Mouse (Mus musculus): ENCODE measurements at regions not wholly inside any gene's neighbourhood (a gene's known extent, or its start where the extent isn't known, plus 50 kb on each side); places are given as distances from the start of the nearest gene placed in this dataset.
A peak's percentile ranks its signal among the peaks of the same experiment; 100 is the strongest.

GRCm38 (mm10) chr6:135433753-135434152 is 71.4 kb downstream of the Emp1 start:
- H3K4me1 ChIP-seq (ENCODE audit: control insufficient read depth, insufficient read depth, low read length), result no peaks in the 10 kb centered on the region
- no peak overlapping the region for H3K9ac ChIP-seq (ENCODE audit: low read length)
- no peak overlapping the region for H3K27ac ChIP-seq (ENCODE audit: low read depth, low read length)
- 0 out of 2 replicates have a peak, but pooled peaks cover 1% of the 10 kb centered on the region for H3K9me3 ChIP-seq (replicated peaks; ENCODE audit: control insufficient read depth, low read length)
- DNase-seq (ENCODE audit: low spot score), result no peak
- no peaks in the 10 kb centered on the region for H3K36me3 ChIP-seq (ENCODE audit: control insufficient read depth, insufficient read depth, low read length)
- ATAC-seq, result no peak
- no peak overlapping the region for H3K4me2 ChIP-seq (ENCODE audit: low read length)
- H3K27me3 ChIP-seq (replicated peaks; ENCODE audit: control insufficient read depth, insufficient read depth, low read length), result no peaks in the 10 kb centered on the region
- 92% methylated on average over 7 of the region's 7 CpGs for WGBS
- H3K4me3 ChIP-seq (ENCODE audit: low read depth, low read length), result no peak overlapping the region

GRCm38 (mm10) chr6:135436315-135436714 is 74.0 kb downstream of the Emp1 start:
- H3K4me3 ChIP-seq (ENCODE audit: low read depth, low read length), result no peak overlapping the region
- 87% methylated on average over 4 of the region's 4 CpGs for WGBS
- no peak for ATAC-seq

GRCm38 (mm10) chr6:135438271-135438670 is 75.9 kb downstream of the Emp1 start:
- H3K4me1 ChIP-seq (ENCODE audit: control insufficient read depth, insufficient read depth, low read length), result 0 out of 2 replicates have a peak, but pooled peaks cover 5% of the 10 kb centered on the region
- H3K36me3 ChIP-seq (ENCODE audit: control insufficient read depth, insufficient read depth, low read length), result no peaks in the 10 kb centered on the region
- H3K9ac ChIP-seq (ENCODE audit: low read length), result no peak overlapping the region
- H3K27me3 ChIP-seq (replicated peaks; ENCODE audit: control insufficient read depth, insufficient read depth, low read length), result no peaks in the 10 kb centered on the region
- H3K27ac ChIP-seq (ENCODE audit: low read depth, low read length), result no peak overlapping the region
- ATAC-seq (no peak), DNase-seq (ENCODE audit: low spot score) (no peak)
- no peak overlapping the region for H3K4me2 ChIP-seq (ENCODE audit: low read length)
- WGBS, result 97% methylated on average over 3 of the region's 3 CpGs
- H3K4me3 ChIP-seq (ENCODE audit: low read depth, low read length), result no peak overlapping the region
- H3K9me3 ChIP-seq (replicated peaks; ENCODE audit: control insufficient read depth, low read length), result 0 out of 2 replicates have a peak, but pooled peaks cover 4% of the 10 kb centered on the region

More at GRCm38 (mm10) chr6:135436315-135436714, 74.0 kb downstream of the Emp1 start:
- H3K9ac ChIP-seq (ENCODE audit: low read length), result no peak overlapping the region
- H3K4me1 ChIP-seq (ENCODE audit: control insufficient read depth, insufficient read depth, low read length), result 0 out of 2 replicates have a peak, but pooled peaks cover 2% of the 10 kb centered on the region
- H3K4me2 ChIP-seq (ENCODE audit: low read length), result no peak overlapping the region
- no peaks in the 10 kb centered on the region for H3K36me3 ChIP-seq (ENCODE audit: control insufficient read depth, insufficient read depth, low read length)
- H3K27me3 ChIP-seq (replicated peaks; ENCODE audit: control insufficient read depth, insufficient read depth, low read length), result no peaks in the 10 kb centered on the region
- DNase-seq (ENCODE audit: low spot score), result no peak
- H3K27ac ChIP-seq (ENCODE audit: low read depth, low read length), result no peak overlapping the region
- 0 out of 2 replicates have a peak, but pooled peaks cover 4% of the 10 kb centered on the region for H3K9me3 ChIP-seq (replicated peaks; ENCODE audit: control insufficient read depth, low read length)

- H3K9me3 ChIP-seq (replicated peaks; ENCODE audit: control insufficient read depth, low read length), result 0 out of 2 replicates have a peak, but pooled peaks cover 4% of the 10 kb centered on the region
- H3K27me3 ChIP-seq (replicated peaks; ENCODE audit: control insufficient read depth, insufficient read depth, low read length), result no peaks in the 10 kb centered on the region
- H3K4me2 ChIP-seq (ENCODE audit: low read length), result peak overlapping the region; percentile 14; the same call in 1 of the 2 replicates
- H3K4me3 ChIP-seq (ENCODE audit: low read depth, low read length), result no peak overlapping the region
- H3K4me1 ChIP-seq (ENCODE audit: control insufficient read depth, insufficient read depth, low read length), result peaks cover 11% of the 10 kb centered on the region; the same call in 1 of the 2 replicates
- H3K27ac ChIP-seq (ENCODE audit: low read depth, low read length), result peak overlapping the region; percentile 85
- no peak overlapping the region for H3K9ac ChIP-seq (ENCODE audit: low read length)
- peak; percentile 84 for ATAC-seq
- H3K36me3 ChIP-seq (ENCODE audit: control insufficient read depth, insufficient read depth, low read length), result no peaks in the 10 kb centered on the region
- WGBS, result 36% methylated on average over 11 of the region's 11 CpGs
- DNase-seq (ENCODE audit: low spot score), result peak; percentile 90
Measured at GRCm38 (mm10) chr6:135441126-135441871, 79.0 kb downstream of the Emp1 start.

GRCm38 (mm10) chr6:135444661-135445060 is 82.3 kb downstream of the Emp1 start:
- Histone ChIP-seq H3K27ac (ENCODE audit: low read depth, low read length) (peak overlapping the region; percentile 56; the same call in 1 of the 2 replicates), H3K4me3 (ENCODE audit: low read depth, low read length) (no peak overlapping the region), H3K36me3 (ENCODE audit: control insufficient read depth, insufficient read depth, low read length) (no peaks in the 10 kb centered on the region), H3K4me2 (ENCODE audit: low read length) (peak overlapping the region; percentile 37), H3K9me3 (replicated peaks; ENCODE audit: control insufficient read depth, low read length) (no peaks in the 10 kb centered on the region), H3K4me1 (ENCODE audit: control insufficient read depth, insufficient read depth, low read length) (peaks cover 11% of the 10 kb centered on the region; the same call in 1 of the 2 replicates), H3K27me3 (replicated peaks; ENCODE audit: control insufficient read depth, insufficient read depth, low read length) (no peaks in the 10 kb centered on the region), H3K9ac (ENCODE audit: low read length) (peak overlapping the region; percentile 54; the same call in 1 of the 2 replicates)
- 1% methylated on average over 11 of the region's 11 CpGs for WGBS
- peak; percentile 88 for ATAC-seq
- peak; percentile 94 for DNase-seq (ENCODE audit: low spot score)

GRCm38 (mm10) chr6:135445070-135445469 is 82.7 kb downstream of the Emp1 start:
- no peaks in the 10 kb centered on the region for H3K36me3 ChIP-seq (ENCODE audit: control insufficient read depth, insufficient read depth, low read length)
- no peaks in the 10 kb centered on the region for H3K27me3 ChIP-seq (replicated peaks; ENCODE audit: control insufficient read depth, insufficient read depth, low read length)
- peak overlapping the region; percentile 54; the same call in 1 of the 2 replicates for H3K9ac ChIP-seq (ENCODE audit: low read length)
- H3K9me3 ChIP-seq (replicated peaks; ENCODE audit: control insufficient read depth, low read length), result no peaks in the 10 kb centered on the region
- DNase-seq (ENCODE audit: low spot score) (no peak), ATAC-seq (peak; percentile 8; the same call in 1 of the 2 replicates)
- H3K4me1 ChIP-seq (ENCODE audit: control insufficient read depth, insufficient read depth, low read length), result peaks cover 11% of the 10 kb centered on the region; the same call in 1 of the 2 replicates
- WGBS, result 22% methylated on average over 8 of the region's 8 CpGs
- H3K4me2 ChIP-seq (ENCODE audit: low read length), result peak overlapping the region; percentile 37
- H3K4me3 ChIP-seq (ENCODE audit: low read depth, low read length), result no peak overlapping the region
- H3K27ac ChIP-seq (ENCODE audit: low read depth, low read length), result peak overlapping the region; percentile 56; the same call in 1 of the 2 replicates

- Histone ChIP-seq H3K36me3 (ENCODE audit: control insufficient read depth, insufficient read depth, low read length) (no peaks in the 10 kb centered on the region), H3K9me3 (replicated peaks; ENCODE audit: control insufficient read depth, low read length) (no peaks in the 10 kb centered on the region), H3K27me3 (replicated peaks; ENCODE audit: control insufficient read depth, insufficient read depth, low read length) (no peaks in the 10 kb centered on the region), H3K9ac (ENCODE audit: low read length) (no peak overlapping the region), H3K4me2 (ENCODE audit: low read length) (no peak overlapping the region), H3K4me3 (ENCODE audit: low read depth, low read length) (no peak overlapping the region), H3K4me1 (ENCODE audit: control insufficient read depth, insufficient read depth, low read length) (peaks cover 6% of the 10 kb centered on the region; the same call in 1 of the 2 replicates), H3K27ac (ENCODE audit: low read depth, low read length) (no peak overlapping the region)
- ATAC-seq, result no peak
- no peak for DNase-seq (ENCODE audit: low spot score)
- WGBS, result 79% methylated on average over 2 of the region's 2 CpGs
Measured at GRCm38 (mm10) chr6:135447801-135448200, 85.5 kb downstream of the Emp1 start.

- Histone ChIP-seq H3K27me3 (replicated peaks; ENCODE audit: control insufficient read depth, insufficient read depth, low read length) (no peaks in the 10 kb centered on the region), H3K27ac (ENCODE audit: low read depth, low read length) (no peak overlapping the region), H3K9me3 (replicated peaks; ENCODE audit: control insufficient read depth, low read length) (no peaks in the 10 kb centered on the region), H3K4me1 (ENCODE audit: control insufficient read depth, insufficient read depth, low read length) (peaks cover 6% of the 10 kb centered on the region; the same call in 1 of the 2 replicates), H3K4me3 (ENCODE audit: low read depth, low read length) (no peak overlapping the region), H3K36me3 (ENCODE audit: control insufficient read depth, insufficient read depth, low read length) (no peaks in the 10 kb centered on the region), H3K4me2 (ENCODE audit: low read length) (no peak overlapping the region), H3K9ac (ENCODE audit: low read length) (no peak overlapping the region)
- WGBS, result 84% methylated on average over 5 of the region's 5 CpGs
- no peak for ATAC-seq
- DNase-seq (ENCODE audit: low spot score), result no peak
Measured at GRCm38 (mm10) chr6:135449228-135449627, 86.9 kb downstream of the Emp1 start.

- Histone ChIP-seq H3K4me3 (ENCODE audit: low read depth, low read length) (no peak overlapping the region), H3K36me3 (ENCODE audit: control insufficient read depth, insufficient read depth, low read length) (no peaks in the 10 kb centered on the region), H3K4me2 (ENCODE audit: low read length) (no peak overlapping the region), H3K4me1 (ENCODE audit: control insufficient read depth, insufficient read depth, low read length) (no peaks in the 10 kb centered on the region), H3K27me3 (replicated peaks; ENCODE audit: control insufficient read depth, insufficient read depth, low read length) (no peaks in the 10 kb centered on the region), H3K27ac (ENCODE audit: low read depth, low read length) (no peak overlapping the region), H3K9me3 (replicated peaks; ENCODE audit: control insufficient read depth, low read length) (no peaks in the 10 kb centered on the region), H3K9ac (ENCODE audit: low read length) (no peak overlapping the region)
- DNase-seq (ENCODE audit: low spot score) (no peak), ATAC-seq (no peak)
- WGBS, result 87% methylated on average over 7 of the region's 7 CpGs
Measured at GRCm38 (mm10) chr6:135450573-135450972, 88.2 kb downstream of the Emp1 start.

Measured in forebrain, embryonic 14.5 days (tissue).